Mouse (Mus musculus): ENCODE data around the gene Mroh3. TPM values are rescaled to one million over a fixed set of nuclear protein-coding genes. Genes with fewer than 3 reads are reported as not detected.
A peak's percentile ranks its signal among the peaks of the same experiment; 100 is the strongest.

Gene Mroh3
- polyA plus RNA-seq, 1 experiment from 2014 or later, result not detected

GRCm38 (mm10) chr1:136228328-136229039 lies 15.9 kb upstream of the Mroh3 start:
- Histone ChIP-seq H3K9me3 (replicated peaks) (no peaks in the 10 kb centered on the region), H3K36me3 (no peaks in the 10 kb centered on the region), H3K27me3 (peaks cover 32% of the 10 kb centered on the region), H3K4me1 (replicated peaks) (peaks cover 19% of the 10 kb centered on the region), H3K27ac (no peak overlapping the region), H3K9ac (no peak overlapping the region), H3K4me3 (no peak overlapping the region), H3K4me2 (peak overlapping the region; percentile 32; the same call in 1 of the 2 replicates)
- ATAC-seq (replicated peaks; ENCODE audit: insufficient number of reproducible peaks, insufficient read depth, low FRiP score, low read depth), result no peak
- WGBS, result 17% methylated on average over 13 of the region's 13 CpGs

GRCm38 (mm10) chr1:136227870-136228269 lies 15.2 kb upstream of the Mroh3 start:
- Histone ChIP-seq H3K27me3 (peaks cover 27% of the 10 kb centered on the region), H3K9me3 (replicated peaks) (no peaks in the 10 kb centered on the region), H3K4me1 (replicated peaks) (peaks cover 13% of the 10 kb centered on the region), H3K9ac (no peak overlapping the region), H3K4me3 (no peak overlapping the region), H3K27ac (no peak overlapping the region), H3K36me3 (no peaks in the 10 kb centered on the region), H3K4me2 (no peak overlapping the region)
- no peak for ATAC-seq (replicated peaks; ENCODE audit: insufficient number of reproducible peaks, insufficient read depth, low FRiP score, low read depth)
- WGBS, result 66% methylated on average over 4 of the region's 4 CpGs

GRCm38 (mm10) chr1:136226626-136227025 lies 14.0 kb upstream of the Mroh3 start:
- no peak overlapping the region for H3K4me3 ChIP-seq
- peaks cover 12% of the 10 kb centered on the region for H3K4me1 ChIP-seq (replicated peaks)
- no peaks in the 10 kb centered on the region for H3K9me3 ChIP-seq (replicated peaks)
- no peak for ATAC-seq (replicated peaks; ENCODE audit: insufficient number of reproducible peaks, insufficient read depth, low FRiP score, low read depth)
- no peak overlapping the region for H3K4me2 ChIP-seq
- no peaks in the 10 kb centered on the region for H3K36me3 ChIP-seq
- peaks cover 15% of the 10 kb centered on the region; the same call in 1 of the 2 replicates for H3K27me3 ChIP-seq
- 80% methylated on average over 8 of the region's 8 CpGs for WGBS
- H3K9ac ChIP-seq, result no peak overlapping the region
- no peak overlapping the region for H3K27ac ChIP-seq

- Histone ChIP-seq H3K4me1 (replicated peaks) (peaks cover 12% of the 10 kb centered on the region), H3K4me2 (no peak overlapping the region), H3K27ac (no peak overlapping the region), H3K4me3 (no peak overlapping the region), H3K9me3 (replicated peaks) (no peaks in the 10 kb centered on the region), H3K36me3 (no peaks in the 10 kb centered on the region), H3K27me3 (peaks cover 8% of the 10 kb centered on the region; the same call in 1 of the 2 replicates), H3K9ac (no peak overlapping the region)
- WGBS, result 91% methylated on average over 8 of the region's 8 CpGs
- no peak for ATAC-seq (replicated peaks; ENCODE audit: insufficient number of reproducible peaks, insufficient read depth, low FRiP score, low read depth)
These were observed 13.2 kb upstream of the Mroh3 start for GRCm38 (mm10) chr1:136225846-136226245.

GRCm38 (mm10) chr1:136223758-136224342 lies 11.2 kb upstream of the Mroh3 start:
- Histone ChIP-seq H3K4me3 (no peak overlapping the region), H3K4me2 (no peak overlapping the region), H3K9ac (no peak overlapping the region), H3K4me1 (replicated peaks) (peaks cover 11% of the 10 kb centered on the region), H3K9me3 (replicated peaks) (no peaks in the 10 kb centered on the region), H3K36me3 (no peaks in the 10 kb centered on the region), H3K27me3 (0 out of 2 replicates have a peak, but pooled peaks cover 3% of the 10 kb centered on the region), H3K27ac (no peak overlapping the region)
- ATAC-seq (replicated peaks; ENCODE audit: insufficient number of reproducible peaks, insufficient read depth, low FRiP score, low read depth), result no peak
- 82% methylated on average over 10 of the region's 10 CpGs for WGBS

GRCm38 (mm10) chr1:136222386-136222785 lies 9.8 kb upstream of the Mroh3 start:
- H3K4me1 ChIP-seq (replicated peaks), result no peaks in the 10 kb centered on the region
- no peak overlapping the region for H3K4me3 ChIP-seq
- H3K27ac ChIP-seq, result no peak overlapping the region
- no peak overlapping the region for H3K4me2 ChIP-seq
- ATAC-seq (replicated peaks; ENCODE audit: insufficient number of reproducible peaks, insufficient read depth, low FRiP score, low read depth), result no peak
- H3K9ac ChIP-seq, result no peak overlapping the region
- no peaks in the 10 kb centered on the region for H3K36me3 ChIP-seq
- 81% methylated on average over 10 of the region's 10 CpGs for WGBS
- H3K9me3 ChIP-seq (replicated peaks), result no peaks in the 10 kb centered on the region
- H3K27me3 ChIP-seq, result 0 out of 2 replicates have a peak, but pooled peaks cover 3% of the 10 kb centered on the region

GRCm38 (mm10) chr1:136220037-136220871 lies 7.6 kb upstream of the Mroh3 start:
- no peaks in the 10 kb centered on the region for H3K9me3 ChIP-seq (replicated peaks)
- no peak overlapping the region for H3K27ac ChIP-seq
- H3K4me2 ChIP-seq, result no peak overlapping the region
- no peaks in the 10 kb centered on the region for H3K4me1 ChIP-seq (replicated peaks)
- WGBS, result 66% methylated on average over 10 of the region's 10 CpGs
- no peak overlapping the region for H3K9ac ChIP-seq
- no peak for ATAC-seq (replicated peaks; ENCODE audit: insufficient number of reproducible peaks, insufficient read depth, low FRiP score, low read depth)
- H3K4me3 ChIP-seq, result no peak overlapping the region
- H3K27me3 ChIP-seq, result no peaks in the 10 kb centered on the region
- no peaks in the 10 kb centered on the region for H3K36me3 ChIP-seq

- no peak overlapping the region for H3K4me2 ChIP-seq
- no peaks in the 10 kb centered on the region for H3K4me1 ChIP-seq (replicated peaks)
- no peak overlapping the region for H3K27ac ChIP-seq
- no peaks in the 10 kb centered on the region; the same call in 1 of the 2 replicates for H3K27me3 ChIP-seq
- WGBS, result 75% methylated on average over 15 of the region's 15 CpGs
- ATAC-seq (replicated peaks; ENCODE audit: insufficient number of reproducible peaks, insufficient read depth, low FRiP score, low read depth), result no peak
- no peaks in the 10 kb centered on the region for H3K36me3 ChIP-seq
- no peak overlapping the region for H3K4me3 ChIP-seq
- no peaks in the 10 kb centered on the region for H3K9me3 ChIP-seq (replicated peaks)
- no peak overlapping the region for H3K9ac ChIP-seq
These were observed 1.7 kb upstream of the Mroh3 start for GRCm38 (mm10) chr1:136214304-136214703.

GRCm38 (mm10) chr1:136190033-136190432 lies 22.6 kb downstream of the Mroh3 start:
- Histone ChIP-seq H3K27ac (no peak overlapping the region), H3K9me3 (replicated peaks) (no peaks in the 10 kb centered on the region), H3K27me3 (no peaks in the 10 kb centered on the region), H3K9ac (no peak overlapping the region), H3K36me3 (no peaks in the 10 kb centered on the region), H3K4me1 (replicated peaks) (no peaks in the 10 kb centered on the region), H3K4me3 (no peak overlapping the region), H3K4me2 (no peak overlapping the region)
- 85% methylated on average over 5 of the region's 5 CpGs for WGBS
- no peak for ATAC-seq (replicated peaks; ENCODE audit: insufficient number of reproducible peaks, insufficient read depth, low FRiP score, low read depth)

- H3K27me3 ChIP-seq, result no peaks in the 10 kb centered on the region
- H3K36me3 ChIP-seq, result no peaks in the 10 kb centered on the region
- H3K4me1 ChIP-seq (replicated peaks), result 0 out of 2 replicates have a peak, but pooled peaks cover 15% of the 10 kb centered on the region
- H3K27ac ChIP-seq, result no peak overlapping the region
- ATAC-seq (replicated peaks; ENCODE audit: insufficient number of reproducible peaks, insufficient read depth, low FRiP score, low read depth), result no peak
- 40% methylated on average over 2 of the region's 2 CpGs for WGBS
- H3K9me3 ChIP-seq (replicated peaks), result no peaks in the 10 kb centered on the region
- no peak overlapping the region for H3K4me2 ChIP-seq
- no peak overlapping the region for H3K9ac ChIP-seq
- H3K4me3 ChIP-seq, result no peak overlapping the region
These were observed 33.1 kb downstream of the Mroh3 start for GRCm38 (mm10) chr1:136179511-136180001.

GRCm38 (mm10) chr1:136178741-136179140 lies 33.9 kb downstream of the Mroh3 start:
- no peak; the same call in 1 of the 2 replicates for ATAC-seq (replicated peaks; ENCODE audit: insufficient number of reproducible peaks, insufficient read depth, low FRiP score, low read depth)
- no peak overlapping the region for H3K9ac ChIP-seq
- WGBS, result 51% methylated on average over 6 of the region's 6 CpGs
- H3K36me3 ChIP-seq, result no peaks in the 10 kb centered on the region
- H3K4me2 ChIP-seq, result no peak overlapping the region
- H3K4me3 ChIP-seq, result no peak overlapping the region
- peaks cover 16% of the 10 kb centered on the region for H3K4me1 ChIP-seq (replicated peaks)
- H3K9me3 ChIP-seq (replicated peaks), result no peaks in the 10 kb centered on the region
- H3K27me3 ChIP-seq, result no peaks in the 10 kb centered on the region
- H3K27ac ChIP-seq, result no peak overlapping the region
